Mouse (Mus musculus): ENCODE data around the gene Scn5a.

Scn5a gene

GRCm38 (mm10) chr9:119578636-119579438 is at the start of gene Scn5a:
Scn5a (minus strand) TSS chr9:119579016.
- no peak for DNase-seq (ENCODE audit: low spot score in 2 of 2)

- DNase-seq (ENCODE audit: low spot score in 2 of 2), result no peak
These were observed 48.4 kb upstream of the Scn5a start for GRCm38 (mm10) chr9:119627227-119627626.

GRCm38 (mm10) chr9:119624151-119624550 is 45.3 kb upstream of the Scn5a start:
- DNase-seq (ENCODE audit: low spot score in 2 of 2), result no peak

GRCm38 (mm10) chr9:119614798-119615197 is 36.0 kb upstream of the Scn5a start:
- DNase-seq (ENCODE audit: low spot score in 2 of 2), result no peak

GRCm38 (mm10) chr9:119610563-119611166 is 31.8 kb upstream of the Scn5a start:
- no peak for DNase-seq (ENCODE audit: low spot score in 2 of 2)

- DNase-seq (ENCODE audit: low spot score in 2 of 2), result no peak
These were observed 28.1 kb upstream of the Scn5a start for GRCm38 (mm10) chr9:119606906-119607305.

GRCm38 (mm10) chr9:119604607-119605006 is 25.8 kb upstream of the Scn5a start:
- no peak for DNase-seq (ENCODE audit: low spot score in 2 of 2)

- DNase-seq (ENCODE audit: low spot score in 2 of 2), result no peak
These were observed 19.7 kb upstream of the Scn5a start for GRCm38 (mm10) chr9:119598501-119598900.

GRCm38 (mm10) chr9:119597332-119597731 is 18.5 kb upstream of the Scn5a start:
- DNase-seq (ENCODE audit: low spot score in 2 of 2), result peak; percentile 66 to 68

GRCm38 (mm10) chr9:119589592-119589991 is 10.8 kb upstream of the Scn5a start:
- no peak for DNase-seq (ENCODE audit: low spot score in 2 of 2)

- no peak for DNase-seq (ENCODE audit: low spot score in 2 of 2)
These were observed 10.1 kb upstream of the Scn5a start for GRCm38 (mm10) chr9:119588763-119589449.

GRCm38 (mm10) chr9:119580668-119581067 is 1.9 kb upstream of the Scn5a start:
- DNase-seq (ENCODE audit: low spot score in 2 of 2), result peak; percentile 73 to 82

GRCm38 (mm10) chr9:119580187-119580586 is 1.4 kb upstream of the Scn5a start:
- no peak for DNase-seq (ENCODE audit: low spot score in 2 of 2)

- DNase-seq (ENCODE audit: low spot score in 2 of 2), result no peak
These were observed 543 bp downstream of the Scn5a start for GRCm38 (mm10) chr9:119578311-119578635.

- DNase-seq (ENCODE audit: low spot score in 2 of 2), result no peak
These were observed 1.8 kb downstream of the Scn5a start for GRCm38 (mm10) chr9:119576977-119577376.

GRCm38 (mm10) chr9:119575732-119576131 is 3.1 kb downstream of the Scn5a start:
- no peak for DNase-seq (ENCODE audit: low spot score in 2 of 2)

- no peak for DNase-seq (ENCODE audit: low spot score in 2 of 2)
These were observed 4.5 kb downstream of the Scn5a start for GRCm38 (mm10) chr9:119574366-119574765.

- no peak for DNase-seq (ENCODE audit: low spot score in 2 of 2)
These were observed 5.8 kb downstream of the Scn5a start for GRCm38 (mm10) chr9:119573009-119573408.

- DNase-seq (ENCODE audit: low spot score in 2 of 2), result no peak
These were observed 7.4 kb downstream of the Scn5a start for GRCm38 (mm10) chr9:119571411-119571888.

GRCm38 (mm10) chr9:119570652-119571051 is 8.2 kb downstream of the Scn5a start:
- peak in 1 of 2 experiments; percentile 56 for DNase-seq (ENCODE audit: low spot score in 2 of 2)

GRCm38 (mm10) chr9:119568732-119569131 is 10.1 kb downstream of the Scn5a start:
- no peak for DNase-seq (ENCODE audit: low spot score in 2 of 2)

GRCm38 (mm10) chr9:119567800-119568199 is 11.0 kb downstream of the Scn5a start:
- no peak for DNase-seq (ENCODE audit: low spot score in 2 of 2)

- no peak for DNase-seq (ENCODE audit: low spot score in 2 of 2)
These were observed 12.6 kb downstream of the Scn5a start for GRCm38 (mm10) chr9:119566214-119566613.

Measured in right cerebral cortex, postnatal 10 days (tissue).